20 mouse cellular contexts compared by ENCODE assay signal in the genomic region with DNA sequence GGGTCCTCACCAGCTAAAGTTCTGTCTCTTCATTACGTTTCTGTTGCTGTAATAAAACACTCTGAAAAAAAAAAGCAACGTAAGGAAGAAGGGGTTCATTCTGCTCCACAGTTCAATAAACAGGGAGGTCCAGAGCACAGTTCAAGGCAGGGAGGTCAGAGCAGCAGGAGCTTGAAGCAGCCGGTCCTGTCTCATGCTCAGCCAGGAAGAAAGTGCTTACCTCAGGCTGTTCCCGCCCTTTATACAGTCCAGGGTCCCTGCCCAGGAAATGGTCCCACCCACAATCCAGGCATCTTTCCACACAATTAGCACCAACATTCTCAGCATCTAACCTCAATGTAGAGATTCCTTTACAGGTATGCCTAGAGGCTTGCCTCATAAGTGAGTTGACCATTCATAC. TPM values are rescaled to one million over a fixed set of nuclear protein-coding genes. Genes with fewer than 3 reads are reported as not detected.
"Had no signal": no experiment of that assay in that cellular context is flagged by ENCODE, and none has a peak within 500 bp of the region (broad histone marks: within the 10 kb centered on the region; RNA-seq: fewer than 3 reads in every experiment).

No protein-coding gene starts in this region.

- H3K27me3 ChIP-seq: midbrain, embryonic 15.5 days had no signal

- H3K9me3 ChIP-seq: limb, embryonic 12.5 days; liver, embryonic 13.5 days; lung, embryonic 15.5 days; midbrain, embryonic 15.5 days; stomach, embryonic 15.5 days had no signal

- H3K36me3 ChIP-seq: limb, embryonic 12.5 days; liver, embryonic 13.5 days; lung, embryonic 15.5 days; midbrain, embryonic 15.5 days; neural tube, embryonic 13.5 days; stomach, embryonic 15.5 days had no signal

- DNase-seq: liver; liver, embryonic 13.5 days; liver, postnatal 0 days; lung, postnatal 14 days; retina, postnatal 1 day; thymus, adult 2 months; thymus, postnatal 25 days had no signal

- ATAC-seq: inflammation-experienced regulatory T-cells, adult 6 months; intestine, postnatal 0 days; liver, postnatal 0 days; midbrain, embryonic 15.5 days had no signal

- H3K9ac ChIP-seq: limb, embryonic 12.5 days; liver, embryonic 13.5 days; liver, postnatal 0 days; lung, embryonic 15.5 days; midbrain, embryonic 15.5 days; neural tube, embryonic 13.5 days; stomach, embryonic 15.5 days had no signal

- H3K27ac ChIP-seq: limb, embryonic 12.5 days; liver, embryonic 13.5 days; lung, embryonic 15.5 days; macrophage; midbrain, embryonic 15.5 days; neural tube, embryonic 13.5 days; stomach, embryonic 15.5 days had no signal

- H3K4me1 ChIP-seq: liver, embryonic 13.5 days; lung, embryonic 15.5 days; stomach, embryonic 15.5 days had no signal

- H3K4me3 ChIP-seq: limb, embryonic 12.5 days; liver, embryonic 13.5 days; lung, embryonic 15.5 days; megakaryocyte, embryonic 14.5 days; midbrain, embryonic 15.5 days; neural tube, embryonic 13.5 days; stomach, embryonic 15.5 days had no signal

- H3K4me2 ChIP-seq: limb, embryonic 12.5 days; liver, embryonic 13.5 days; lung, embryonic 15.5 days; midbrain, embryonic 11.5 days; midbrain, embryonic 15.5 days; neural tube, embryonic 13.5 days; stomach, embryonic 15.5 days had no signal

RNA-seq across cellular contexts. Expression of a gene that starts 3.9 kb away (rescaled TPM):
- polyA plus RNA-seq: inflammation-experienced regulatory T-cells, adult 6 months; intestine, postnatal 0 days; limb, embryonic 12.5 days; liver, embryonic 13.5 days; liver, postnatal 0 days; lung, embryonic 15.5 days; macrophage; spleen, adult 2 months; stomach, embryonic 15.5 days; testis, adult 2 months; thymus, adult 2 months; urinary bladder, adult 2 months had no signal
